Mouse (Mus musculus) splenic B cell, adult 2 months (primary cell): Measurements from ENCODE around the gene Arhgap45.

Experiments used
- DNase-seq: peaks from one replicate; pipeline ENCODE4 v3.0.0-alpha.2; 2011; ENCODE audit warnings: low read depth, low spot score
- H3K27me3 ChIP-seq: 2 replicates; pipeline ENCODE4 v1.6.1; 2012; ENCODE audit warnings: mild to moderate bottlenecking, low read length, moderate library complexity, mixed read lengths; ENCODE audit not compliant: control insufficient read depth, poor library complexity, insufficient read depth, severe bottlenecking
- H3K36me3 ChIP-seq: 2 replicates; pipeline ENCODE4 v1.6.1; 2012; ENCODE audit warnings: mild to moderate bottlenecking, low read length, moderate library complexity, mixed read lengths; ENCODE audit not compliant: control insufficient read depth, poor library complexity, insufficient read depth, severe bottlenecking

Gene Arhgap45

DNA sequence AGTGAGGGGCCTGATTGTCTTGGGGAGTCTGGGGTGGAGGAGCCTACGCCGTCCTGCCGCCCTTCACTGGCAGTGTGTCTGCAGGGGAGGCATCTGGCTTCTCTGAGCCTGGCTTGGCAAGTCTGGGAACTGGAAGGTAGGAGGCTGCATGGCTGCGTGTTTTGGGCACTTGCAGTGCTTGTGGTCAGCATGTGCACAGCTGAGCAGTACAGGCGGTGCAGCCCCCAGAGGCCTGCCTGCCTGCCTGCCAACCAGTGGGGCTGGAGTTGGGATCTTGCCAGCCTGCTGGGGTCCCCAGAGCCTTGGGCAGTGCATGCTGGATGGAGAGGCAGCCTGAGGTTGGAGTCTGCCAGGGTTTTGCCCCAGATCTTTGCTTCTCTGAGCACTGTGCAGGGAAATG, 46.7 kb downstream of the Arhgap45 start:
- Histone ChIP-seq H3K27me3 (no peaks in the 10 kb centered on the region), H3K36me3 (peaks cover 33% of the 10 kb centered on the region)
- no peak for DNase-seq

DNA sequence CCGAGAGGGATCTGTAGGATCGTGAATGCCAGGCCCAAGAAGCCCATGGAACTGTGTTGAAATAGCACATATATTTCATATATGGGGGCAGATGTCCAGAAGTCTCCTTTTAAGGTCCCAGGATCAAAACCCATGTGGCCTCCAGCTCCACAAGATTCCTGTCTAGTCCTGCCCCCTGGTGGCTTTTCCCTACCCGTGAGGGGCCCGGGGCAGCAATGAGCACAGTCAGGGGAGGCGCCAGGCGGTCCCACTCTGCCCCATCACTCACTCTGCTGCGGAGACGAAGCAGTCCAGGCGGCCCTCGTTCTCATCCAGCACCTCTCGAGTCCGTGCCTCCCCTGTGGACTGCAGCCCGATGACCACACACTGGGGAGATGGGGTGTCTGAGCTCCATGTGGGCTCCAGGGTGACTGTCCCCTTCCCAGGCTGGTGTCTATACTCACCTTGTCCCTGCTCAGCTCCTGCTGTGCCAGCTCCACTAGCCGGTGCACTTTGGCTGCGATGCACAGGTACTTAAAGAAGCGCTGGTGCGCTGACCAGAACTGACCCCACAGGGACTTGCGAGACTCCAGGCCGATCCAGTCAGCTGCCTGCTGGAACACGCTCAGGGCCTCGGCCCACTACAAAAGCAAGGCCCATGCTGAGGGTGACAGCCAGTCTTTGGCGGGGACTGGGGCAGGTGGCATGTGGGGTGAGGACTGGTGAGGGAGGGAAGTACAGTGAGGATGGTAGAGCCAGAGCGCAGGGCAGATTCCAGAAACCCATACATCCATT, 47.6 kb downstream of the Arhgap45 start:
- no peak for DNase-seq
- Histone ChIP-seq H3K36me3 (peaks cover 31% of the 10 kb centered on the region), H3K27me3 (no peaks in the 10 kb centered on the region)

DNA sequence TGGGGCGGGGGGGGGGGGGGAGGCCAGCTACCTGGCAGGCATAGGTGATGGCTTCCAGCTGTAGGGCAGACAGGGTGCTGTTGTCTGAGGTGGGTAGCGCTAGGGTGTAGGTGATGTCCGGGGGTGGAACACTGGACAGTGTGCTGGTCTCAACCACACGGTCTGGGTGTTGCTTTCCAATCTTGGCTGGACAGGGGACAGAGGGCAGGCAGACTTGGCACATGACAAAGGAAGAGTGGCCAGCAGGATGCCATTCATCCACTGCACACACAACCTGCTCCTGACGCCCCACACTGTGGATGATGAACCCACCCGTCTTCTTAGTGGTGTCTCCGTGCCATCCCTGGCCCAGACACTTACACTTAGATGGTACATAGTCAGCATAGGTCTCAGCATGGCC, 52.8 kb downstream of the Arhgap45 start:
- no peaks in the 10 kb centered on the region for H3K27me3 ChIP-seq
- peaks cover 16% of the 10 kb centered on the region for H3K36me3 ChIP-seq
- no peak for DNase-seq

DNA sequence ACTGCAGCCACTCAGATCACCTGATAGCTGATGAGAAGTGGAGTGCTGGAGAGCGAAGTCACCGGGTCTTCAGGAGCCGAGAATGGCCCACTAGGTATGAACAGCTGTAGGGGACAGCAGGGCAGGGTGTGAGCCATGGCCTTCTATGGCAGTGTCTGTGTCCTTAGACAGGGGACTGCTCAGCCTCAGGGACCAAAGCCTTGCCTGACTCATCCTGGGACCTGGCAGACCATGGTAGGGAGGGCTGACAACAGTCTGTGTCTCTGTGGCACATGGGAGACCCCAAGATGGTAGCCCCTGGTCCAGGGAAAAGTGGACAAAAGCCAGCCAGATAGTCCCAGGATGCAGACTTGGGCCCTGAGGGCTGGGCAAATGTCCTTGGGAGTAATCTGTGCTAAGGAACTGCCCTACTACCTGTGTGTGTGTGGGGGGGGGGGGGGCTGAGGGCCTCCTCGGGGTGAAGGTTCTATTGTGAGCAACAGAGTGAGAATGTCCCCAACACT, 53.5 kb downstream of the Arhgap45 start:
- no peak for DNase-seq
- peaks cover 14% of the 10 kb centered on the region for H3K36me3 ChIP-seq
- H3K27me3 ChIP-seq, result no peaks in the 10 kb centered on the region

DNA sequence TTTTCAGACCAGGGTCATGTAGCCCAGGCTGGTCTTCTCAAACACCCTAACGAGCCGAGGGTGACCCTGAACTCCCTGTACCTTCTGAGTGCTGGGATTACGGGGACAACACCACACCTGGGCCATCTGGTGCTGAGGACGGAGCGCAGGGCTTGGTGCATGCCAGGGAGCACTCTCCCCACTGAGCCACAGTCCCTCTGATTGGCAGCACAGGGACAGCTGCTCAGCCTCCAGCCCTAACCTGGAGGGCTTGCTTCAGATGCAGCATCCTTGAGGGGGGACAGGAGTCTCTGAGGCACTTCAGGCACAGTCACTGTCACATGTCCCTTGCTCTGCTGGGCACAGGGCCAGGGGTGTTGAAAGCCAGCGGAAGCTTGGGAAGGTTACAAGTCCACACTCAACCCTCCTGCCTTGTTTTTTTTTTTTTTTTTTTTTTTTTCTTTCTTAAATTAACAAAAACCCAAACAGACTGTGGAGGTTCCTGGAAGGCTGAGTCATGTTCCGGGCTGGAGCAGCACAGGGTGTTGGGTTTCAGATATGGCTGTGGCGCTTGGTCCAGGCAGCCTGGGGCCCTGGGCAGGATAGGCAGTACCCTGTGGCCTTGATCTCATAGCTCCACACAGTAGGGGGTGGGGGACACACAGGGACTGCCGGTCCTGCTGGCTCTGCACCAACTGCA, 54.5 kb downstream of the Arhgap45 start:
- no peak for DNase-seq
- H3K36me3 ChIP-seq, result peaks cover 11% of the 10 kb centered on the region
- no peaks in the 10 kb centered on the region for H3K27me3 ChIP-seq

DNA sequence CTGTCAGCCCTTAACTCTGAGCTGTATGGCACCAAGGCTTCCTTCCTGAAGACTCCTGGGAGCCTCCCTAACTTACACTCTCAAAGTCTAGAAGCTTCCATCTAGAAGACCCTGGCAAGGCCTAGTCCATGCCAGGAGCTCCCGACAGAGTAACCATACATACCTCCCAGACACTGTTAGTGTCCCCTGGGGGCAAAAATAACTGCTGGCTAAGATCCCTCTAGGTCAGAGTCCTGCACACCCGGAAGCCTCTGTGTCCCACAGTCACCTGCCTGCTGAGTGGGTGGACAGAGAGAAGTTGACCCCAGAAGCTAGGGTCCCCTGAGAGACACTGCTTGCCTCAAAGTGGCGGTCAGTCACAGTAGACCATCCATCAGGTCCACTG, 55.1 kb downstream of the Arhgap45 start:
- Histone ChIP-seq H3K36me3 (peaks cover 7% of the 10 kb centered on the region), H3K27me3 (no peaks in the 10 kb centered on the region)
- no peak for DNase-seq

DNA sequence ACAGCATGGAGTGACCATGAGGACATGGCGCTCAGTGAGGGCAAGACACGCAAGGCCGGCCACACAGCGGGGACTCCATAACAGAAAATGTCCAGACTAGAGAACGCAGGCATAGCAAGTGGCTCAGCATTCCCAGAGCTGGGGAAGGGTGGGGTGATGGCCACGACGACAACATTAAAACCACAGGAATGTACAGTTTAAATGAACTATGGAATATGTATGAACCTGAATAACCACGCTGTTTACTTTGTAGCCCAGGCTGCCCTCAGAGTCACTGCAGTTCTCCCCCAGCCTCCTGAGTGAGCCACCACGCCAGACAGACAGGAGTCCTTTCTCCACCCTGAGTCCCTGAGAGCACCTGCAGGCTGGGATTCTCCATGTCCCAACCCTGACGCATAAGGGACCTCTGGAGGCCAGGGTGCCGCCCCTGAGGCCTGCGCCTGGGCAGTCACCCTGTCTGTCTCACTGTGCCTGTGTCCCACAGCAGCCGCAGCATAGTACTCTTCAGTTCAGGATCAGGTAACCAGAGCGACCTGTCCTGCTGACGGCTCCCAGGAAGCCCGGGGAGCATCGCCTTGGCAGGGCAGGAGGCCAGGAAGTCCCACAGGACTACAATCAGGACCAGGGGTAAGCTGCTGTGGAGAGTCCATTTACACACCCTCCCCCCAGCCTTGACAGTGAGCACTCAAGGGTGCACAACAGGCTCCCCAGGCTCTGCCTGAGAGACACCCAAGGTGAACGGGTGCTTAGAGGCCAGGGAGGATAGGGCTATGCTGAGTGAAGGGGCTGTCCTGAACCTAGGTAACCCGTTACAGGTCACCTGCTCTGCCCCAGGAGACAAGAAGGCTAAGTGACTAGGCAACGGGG, 56.4 kb downstream of the Arhgap45 start:
- DNase-seq, result no peak
- Histone ChIP-seq H3K36me3 (peaks cover 7% of the 10 kb centered on the region), H3K27me3 (no peaks in the 10 kb centered on the region)

DNA sequence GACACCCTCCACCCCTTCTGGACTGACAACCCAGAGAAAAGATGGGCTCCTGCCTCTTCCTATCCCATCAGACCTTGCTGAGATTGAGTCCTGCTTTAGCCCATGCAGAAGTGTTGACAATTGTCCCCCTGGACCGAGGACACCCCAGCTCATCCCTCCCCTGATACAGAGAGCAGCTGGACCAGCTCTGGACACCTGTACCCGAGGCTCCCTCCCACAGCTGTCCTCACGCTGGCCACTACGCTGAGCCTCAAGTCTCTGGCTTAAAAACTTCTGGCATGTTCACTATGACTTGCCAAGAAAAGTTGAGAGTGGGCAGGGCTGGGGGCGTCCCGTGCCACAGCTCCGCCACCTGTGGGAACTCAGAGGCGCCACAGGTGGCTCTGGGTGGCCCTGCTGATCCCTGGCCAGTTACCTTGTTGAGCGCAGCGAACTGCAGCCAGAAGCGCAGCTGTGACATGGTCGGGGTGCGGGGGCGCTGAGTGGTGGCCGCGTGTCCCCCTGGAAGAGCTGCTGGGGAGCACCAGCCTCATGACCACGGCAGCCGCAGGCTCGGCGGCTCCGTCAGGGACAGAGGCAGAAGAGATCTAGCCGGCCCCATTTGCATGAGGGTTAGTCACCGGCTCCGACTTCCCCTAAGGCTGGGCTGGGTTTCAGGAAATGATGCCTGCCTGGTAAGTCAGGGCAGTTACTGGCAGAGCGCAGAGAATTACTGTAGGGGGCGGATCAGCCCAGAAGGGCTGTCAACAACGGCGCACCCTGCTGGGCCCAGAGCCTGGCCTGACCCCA, 58.6 kb downstream of the Arhgap45 start:
- H3K27me3 ChIP-seq, result no peaks in the 10 kb centered on the region
- H3K36me3 ChIP-seq, result peaks cover 2% of the 10 kb centered on the region
- DNase-seq, result peak; percentile 95

DNA sequence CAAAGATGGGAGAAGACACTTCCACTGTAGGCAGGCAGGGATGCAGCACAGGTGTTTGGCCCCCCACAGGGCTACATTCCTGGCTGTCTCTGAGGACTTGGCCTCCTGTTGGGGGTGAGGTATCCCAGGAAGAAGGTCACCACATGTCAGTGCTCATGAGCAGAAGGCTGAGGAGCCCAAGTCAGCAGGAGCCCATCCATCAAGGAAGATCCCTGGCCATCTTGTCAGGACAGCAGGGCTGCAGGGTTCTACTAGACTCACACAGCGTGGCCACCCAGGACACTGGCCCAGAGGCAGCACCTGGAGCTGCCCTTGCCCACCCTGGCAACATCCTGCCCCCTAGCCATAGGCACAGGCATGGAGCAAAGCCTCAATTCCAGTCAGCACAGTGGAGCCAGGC, 59.5 kb downstream of the Arhgap45 start:
- DNase-seq, result no peak
- Histone ChIP-seq H3K36me3 (peaks cover under 1% of the 10 kb centered on the region), H3K27me3 (no peaks in the 10 kb centered on the region)

DNA sequence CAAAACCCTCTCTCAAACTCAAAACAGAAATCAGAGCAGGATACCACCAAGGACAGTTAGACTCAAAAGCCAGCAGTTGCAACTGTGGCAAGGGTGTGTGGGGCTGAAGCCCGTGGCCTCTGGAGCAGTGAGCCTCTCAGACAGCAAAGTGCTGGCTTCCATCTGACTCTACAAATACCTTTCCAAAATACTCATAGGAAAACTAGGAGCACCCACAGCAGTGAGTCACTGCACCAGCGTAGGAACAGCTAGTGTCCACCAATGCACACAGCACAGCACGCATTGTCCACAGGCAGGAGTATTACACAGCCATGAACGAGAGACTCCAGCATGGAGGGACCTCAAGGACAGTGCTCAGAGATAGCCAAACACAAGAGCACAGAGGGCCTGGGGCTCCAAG, 59.9 kb downstream of the Arhgap45 start:
- H3K27me3 ChIP-seq, result no peaks in the 10 kb centered on the region
- no peak for DNase-seq
- peaks cover 5% of the 10 kb centered on the region for H3K36me3 ChIP-seq

DNA sequence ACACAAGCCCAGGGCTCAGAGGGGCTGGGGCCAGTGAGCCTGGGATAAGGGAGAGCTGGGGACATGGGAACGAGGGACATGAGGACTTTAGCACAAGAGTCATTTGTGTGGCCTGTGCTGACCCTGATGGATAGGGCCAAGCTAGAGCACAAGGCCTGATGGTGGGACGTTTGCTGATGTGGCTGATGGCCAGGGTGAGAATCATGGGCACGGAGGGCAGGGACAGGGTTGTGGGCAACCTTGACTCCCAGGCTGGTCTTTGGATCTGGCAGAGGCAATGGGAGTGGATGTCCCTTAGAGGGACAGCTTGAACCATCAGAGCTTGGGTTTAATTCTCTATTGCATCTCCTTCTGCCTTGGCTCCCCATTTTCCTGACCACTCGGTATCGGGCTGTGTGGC, 60.9 kb downstream of the Arhgap45 start:
- H3K27me3 ChIP-seq, result no peaks in the 10 kb centered on the region
- DNase-seq, result no peak
- peaks cover 9% of the 10 kb centered on the region for H3K36me3 ChIP-seq

DNA sequence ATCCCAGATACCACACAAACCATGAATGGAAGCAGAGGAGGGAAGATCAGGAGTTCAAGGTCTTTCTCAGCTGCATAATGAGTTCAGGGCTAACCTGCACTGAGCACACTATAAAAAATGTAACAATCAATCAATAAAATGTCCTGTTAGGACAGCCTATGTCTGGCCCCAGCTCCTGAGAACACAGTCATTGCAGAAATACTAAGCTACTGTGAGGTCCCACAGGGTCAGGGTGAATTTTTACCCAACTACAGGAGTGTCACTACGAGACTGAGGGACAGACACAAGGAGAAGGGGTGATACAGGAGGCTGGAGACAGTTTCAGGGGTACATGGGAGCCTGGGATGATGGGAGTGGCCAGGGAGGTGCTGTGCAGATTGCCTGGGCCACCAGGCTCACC, 61.9 kb downstream of the Arhgap45 start:
- H3K36me3 ChIP-seq, result peaks cover 9% of the 10 kb centered on the region
- DNase-seq, result no peak

DNA sequence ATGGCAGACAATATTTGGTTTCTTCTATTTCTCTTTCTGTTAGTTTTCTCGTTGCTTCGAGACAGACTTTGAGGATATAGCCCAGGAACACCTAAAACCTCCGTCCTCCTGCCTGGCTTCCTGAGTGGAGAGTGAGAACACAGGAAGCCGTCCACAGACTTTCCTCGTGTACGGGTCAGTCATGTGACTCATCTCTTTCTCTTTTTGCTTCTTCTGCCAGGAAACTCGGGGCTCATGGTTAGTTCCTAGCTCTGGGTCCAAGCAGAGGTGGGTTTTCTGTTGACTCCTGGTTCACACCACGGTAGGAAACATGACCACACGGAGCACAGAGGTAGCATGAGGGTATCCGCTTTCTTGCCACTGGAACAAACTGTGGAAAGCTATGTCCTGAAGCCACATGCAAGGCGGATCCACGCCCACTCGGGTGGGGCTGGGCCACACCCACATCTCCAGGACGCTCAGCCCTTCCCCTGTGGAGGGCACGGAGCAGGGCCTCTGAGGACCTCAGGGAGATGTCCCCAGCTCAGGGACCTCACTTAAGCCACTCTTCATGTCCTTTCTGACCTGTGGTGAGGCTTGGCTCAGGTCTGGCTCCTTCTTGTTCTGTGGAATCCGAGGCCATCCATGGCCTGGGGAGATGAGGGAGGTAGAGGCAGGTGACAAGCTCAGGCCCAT, 64.1 kb downstream of the Arhgap45 start:
- no peak for DNase-seq
- Histone ChIP-seq H3K27me3 (no peaks in the 10 kb centered on the region), H3K36me3 (peaks cover 14% of the 10 kb centered on the region)

More for the DNA sequence above, 61.9 kb downstream of the Arhgap45 start:
- no peaks in the 10 kb centered on the region for H3K27me3 ChIP-seq
